Mouse (Mus musculus) CD4-positive naive resting alpha-beta T cell, adult 57 days (primary cell): ENCODE data around the gene Gm21900. TPM values are rescaled to one million over a fixed set of nuclear protein-coding genes. Genes with fewer than 3 reads are reported as not detected.

Experiments
- total RNA-seq: library from RNA; stranded (reverse); gene quantifications from one replicate; pipeline ENCODE4 v1.2.4, GENCODE M21; 2023

Gm21900 gene
- total RNA-seq: not detected

DNA sequence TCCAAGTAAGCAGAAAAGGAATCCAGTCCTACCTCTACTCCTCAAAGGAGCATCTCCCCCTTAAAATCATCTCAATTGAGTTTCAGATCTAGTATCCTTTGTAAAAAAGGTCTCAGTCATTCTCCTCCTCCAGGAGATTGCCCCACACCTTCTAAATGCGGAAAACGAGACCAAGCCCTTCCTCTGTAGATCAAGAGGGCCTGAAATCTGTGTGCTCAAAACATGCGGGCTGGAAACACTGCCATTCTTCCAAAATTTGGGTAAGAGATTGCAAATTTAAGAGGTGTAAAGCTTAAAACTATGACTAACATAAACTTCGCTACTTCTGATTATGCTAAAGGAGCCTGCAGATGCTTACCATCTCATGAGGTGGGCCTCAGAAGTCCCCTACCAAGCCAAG lies at the start of gene Gm21900:
Gm21900 (plus strand) TSS at position 301 of the 400 bp plus-strand sequence.

Other genes starting within 250 kb of the Gm21900 start
- not detected for gene Gm28510, start 203.6 kb upstream of the Gm21900 start, total RNA-seq
- not detected for gene Gm20737, start 80.3 kb upstream of the Gm21900 start, total RNA-seq
- gene Gm21775, start 62.9 kb upstream of the Gm21900 start, total RNA-seq: not detected
- gene Gm20777, start 136.1 kb downstream of the Gm21900 start, total RNA-seq: not detected